Mouse (Mus musculus): Measurements from ENCODE around the gene Rfxap.

GRCm38 (mm10) chr3:54807061-54807661 is 430 bp downstream of the Rfxap start:
- TF ChIP-seq CTCF (IDR thresholded peaks at IDR 0.05; ENCODE audit: low read depth, low read length): no peak
- TF ChIP-seq POLR2A (IDR thresholded peaks at IDR 0.05; ENCODE audit: borderline replicate concordance, low read depth, low read length): no peak
